ENCODE assay signal across 17 mouse cellular contexts in genomic region chr3:156407112-156407511, GRCm38 (mm10).
"Had no signal": no experiment of that assay in that cellular context is flagged by ENCODE, and none has a peak within 500 bp of the region (broad histone marks: within the 10 kb centered on the region; RNA-seq: fewer than 3 reads in every experiment).

No protein-coding gene starts in this region.

- H3K27me3 ChIP-seq: liver, embryonic 13.5 days; liver, embryonic 15.5 days; lung, embryonic 15.5 days; midbrain, embryonic 12.5 days; neural tube, embryonic 12.5 days had no signal

- H3K4me3 ChIP-seq: liver, embryonic 13.5 days; liver, embryonic 15.5 days; lung, embryonic 15.5 days; midbrain, embryonic 10.5 days; midbrain, embryonic 12.5 days; neural tube, embryonic 12.5 days had no signal

- H3K4me1 ChIP-seq: liver, embryonic 13.5 days; liver, embryonic 15.5 days; lung, embryonic 15.5 days; midbrain, embryonic 10.5 days; midbrain, embryonic 12.5 days; neural tube, embryonic 12.5 days had no signal

- ATAC-seq: liver, postnatal 0 days; lung, postnatal 0 days; midbrain, embryonic 16.5 days had no signal

- H3K27ac ChIP-seq: liver, embryonic 13.5 days; liver, embryonic 15.5 days; lung, embryonic 15.5 days; macrophage; midbrain, embryonic 10.5 days; midbrain, embryonic 12.5 days; neural tube, embryonic 12.5 days had no signal

- H3K9ac ChIP-seq: liver, embryonic 13.5 days; liver, embryonic 15.5 days; liver, postnatal 0 days; lung, embryonic 15.5 days; midbrain, embryonic 12.5 days; neural tube, embryonic 12.5 days had no signal

- DNase-seq: liver, embryonic 13.5 days; liver, postnatal 0 days; lung, adult 2 months; lung, postnatal 14 days; lung, postnatal 36 days; midbrain, embryonic 14.5 days; thymus, adult 18-20 months; thymus, postnatal 14 days; thymus, postnatal 36 days had no signal

- H3K36me3 ChIP-seq: liver, embryonic 13.5 days; liver, embryonic 15.5 days; lung, embryonic 15.5 days; midbrain, embryonic 10.5 days; midbrain, embryonic 12.5 days; neural tube, embryonic 12.5 days had no signal
